Mouse (Mus musculus): Measurements from ENCODE around the gene Gabbr2.

GRCm38 (mm10) chr4:46623007-46623406 lies 368.7 kb downstream of the Gabbr2 start:
- TF ChIP-seq CTCF (IDR thresholded peaks at IDR 0.05; ENCODE audit: low read depth): no peak
- no peak for TF ChIP-seq EP300 (optimal IDR thresholded peaks at IDR 0.05)

Data from stomach, postnatal 0 days (tissue).